Mouse (Mus musculus) kidney, embryonic 16.5 days (tissue): ENCODE results near the gene Znrf1. TPM values are rescaled to one million over a fixed set of nuclear protein-coding genes. Genes with fewer than 3 reads are reported as not detected.

Source experiments
- ATAC-seq: fragments of 200-750 bp; cut with Nextera tagmentation; 2 replicates; pipeline ENCODE4 v1.8.0; 2017; ENCODE audit warnings: moderate TSS enrichment; ENCODE audit not compliant: low FRiP score, low TSS enrichment
- H3K27ac ChIP-seq: fragments of 300-500 bp; sonication (generic); 2 replicates; pipeline ENCODE4 v1.5.1; 2014; ENCODE audit warnings: low read length
- H3K27me3 ChIP-seq: fragments of 300-500 bp; sonication (generic); 2 replicates; pipeline ENCODE4 v1.6.1; 2014; ENCODE audit warnings: low read length, control low read depth, mixed read lengths; ENCODE audit not compliant: insufficient read depth
- H3K36me3 ChIP-seq: fragments of 300-500 bp; sonication (generic); 2 replicates; pipeline ENCODE4 v1.6.1; 2014; ENCODE audit warnings: low read length, control low read depth, mixed read lengths; ENCODE audit not compliant: insufficient read depth
- H3K4me1 ChIP-seq: fragments of 300-500 bp; sonication (generic); 2 replicates; pipeline ENCODE4 v1.6.1; 2014; ENCODE audit warnings: low read length, control low read depth, mixed read lengths; ENCODE audit not compliant: insufficient read depth
- H3K4me2 ChIP-seq: fragments of 300-500 bp; sonication (generic); replicated peaks from 2 replicates; pipeline ENCODE4 v1.6.1; 2014; ENCODE audit warnings: low read depth, low read length
- H3K4me3 ChIP-seq: fragments of 300-500 bp; sonication (generic); 2 replicates; pipeline ENCODE4 v1.5.1; 2014; ENCODE audit warnings: mild to moderate bottlenecking, low read length
- H3K9ac ChIP-seq: fragments of 300-500 bp; sonication (generic); replicated peaks from 2 replicates; pipeline ENCODE4 v1.6.1; 2014; ENCODE audit warnings: low read length
- H3K9me3 ChIP-seq: fragments of 300-500 bp; sonication (generic); 2 replicates; pipeline ENCODE4 v1.6.1; 2016; ENCODE audit warnings: low read length, control low read depth
- WGBS: fragments of 180-500 bp; shearing (Covaris S2); extraction: QIAGEN DNeasy Blood & Tissue Kit; methylation state at CpG from one replicate; pipeline ENCODE4 v1.1.7; 2014; 5-methylcytosine and 5-hydroxymethylcytosine counted together
- polyA plus RNA-seq: library from polyadenylated mRNA; unstranded; fragments of >200 nt; fragmentation: Nextera tagmentation; extraction: Ambion mirVana; gene quantifications from 2 replicates; pipeline ENCODE4 v1.2.1, GENCODE M21; 2015

Gene Znrf1
- polyA plus RNA-seq, 1 experiment from 2014 or later, result 19.9 TPM

- H3K9ac ChIP-seq, result no peak overlapping the region
- no peaks in the 10 kb centered on the region for H3K27me3 ChIP-seq
- no peak for ATAC-seq
- 70% methylated on average over 3 of the region's 3 CpGs for WGBS
- no peak overlapping the region for H3K4me2 ChIP-seq
- peaks cover 19% of the 10 kb centered on the region for H3K4me1 ChIP-seq
- no peak overlapping the region for H3K27ac ChIP-seq
- no peaks in the 10 kb centered on the region for H3K9me3 ChIP-seq
- no peak overlapping the region for H3K4me3 ChIP-seq
- H3K36me3 ChIP-seq, result no peaks in the 10 kb centered on the region
Observed at GRCm38 (mm10) chr8:111590214-111590613, 54.3 kb downstream of the Znrf1 start.

GRCm38 (mm10) chr8:111591176-111591575, 55.3 kb downstream of the Znrf1 start:
- H3K27me3 ChIP-seq, result no peaks in the 10 kb centered on the region
- no peak for ATAC-seq

DNA sequence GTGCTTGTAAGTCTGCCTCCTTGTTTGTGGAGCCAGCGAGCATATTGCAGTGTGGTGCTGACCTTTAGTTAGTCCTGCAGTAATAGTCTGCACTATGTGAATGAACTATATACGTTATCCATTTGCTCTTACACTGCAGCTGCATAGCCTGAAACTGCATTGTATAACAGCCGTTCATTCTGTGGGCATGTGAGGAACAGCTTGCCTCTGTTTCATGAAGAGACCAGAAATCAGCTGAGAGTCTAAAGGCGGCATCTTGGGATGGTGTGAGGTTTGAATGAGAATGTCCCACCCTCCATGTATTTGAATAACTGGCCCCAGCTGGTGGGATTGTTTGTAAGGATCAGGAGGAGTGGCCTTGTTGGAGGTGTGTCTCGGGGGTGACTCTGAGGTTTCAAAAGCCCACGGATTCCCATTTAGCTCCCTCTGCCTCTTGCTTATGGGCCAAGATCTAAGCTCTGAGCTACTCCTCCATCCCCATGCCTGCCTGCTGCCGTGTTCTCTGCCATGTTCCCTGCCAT, 56.6 kb downstream of the Znrf1 start:
- H3K4me1 ChIP-seq, result peaks cover 42% of the 10 kb centered on the region
- ATAC-seq, result no peak
- H3K27ac ChIP-seq, result no peak overlapping the region
- no peaks in the 10 kb centered on the region for H3K9me3 ChIP-seq
- 78% methylated on average over 7 of the region's 7 CpGs for WGBS
- no peaks in the 10 kb centered on the region for H3K36me3 ChIP-seq
- no peak overlapping the region for H3K9ac ChIP-seq
- no peaks in the 10 kb centered on the region for H3K27me3 ChIP-seq
- no peak overlapping the region for H3K4me3 ChIP-seq
- no peak overlapping the region for H3K4me2 ChIP-seq

More at GRCm38 (mm10) chr8:111591176-111591575, 55.3 kb downstream of the Znrf1 start:
- Histone ChIP-seq H3K4me3 (no peak overlapping the region), H3K9me3 (no peaks in the 10 kb centered on the region), H3K9ac (no peak overlapping the region), H3K27ac (no peak overlapping the region), H3K4me2 (no peak overlapping the region), H3K4me1 (peaks cover 29% of the 10 kb centered on the region), H3K36me3 (no peaks in the 10 kb centered on the region)

- Histone ChIP-seq H3K9ac (no peak overlapping the region), H3K36me3 (no peaks in the 10 kb centered on the region), H3K4me2 (no peak overlapping the region), H3K27me3 (no peaks in the 10 kb centered on the region), H3K27ac (no peak overlapping the region), H3K9me3 (no peaks in the 10 kb centered on the region), H3K4me3 (no peak overlapping the region), H3K4me1 (peaks cover 48% of the 10 kb centered on the region)
- no peak for ATAC-seq
- WGBS, result 81% methylated on average over 3 of the region's 3 CpGs
Observed at GRCm38 (mm10) chr8:111594044-111594840, 58.3 kb downstream of the Znrf1 start.

- peak overlapping the region; percentile 92; the same call in 1 of the 2 replicates for H3K27ac ChIP-seq
- no peak for ATAC-seq
- H3K4me2 ChIP-seq, result no peak overlapping the region
- 92% methylated on average over 2 of the region's 2 CpGs for WGBS
- no peaks in the 10 kb centered on the region for H3K36me3 ChIP-seq
- H3K4me1 ChIP-seq, result peaks cover 54% of the 10 kb centered on the region
- H3K27me3 ChIP-seq, result no peaks in the 10 kb centered on the region
- no peaks in the 10 kb centered on the region for H3K9me3 ChIP-seq
- no peak overlapping the region for H3K9ac ChIP-seq
- H3K4me3 ChIP-seq, result no peak overlapping the region
Observed at GRCm38 (mm10) chr8:111594951-111595350, 59.1 kb downstream of the Znrf1 start.

DNA sequence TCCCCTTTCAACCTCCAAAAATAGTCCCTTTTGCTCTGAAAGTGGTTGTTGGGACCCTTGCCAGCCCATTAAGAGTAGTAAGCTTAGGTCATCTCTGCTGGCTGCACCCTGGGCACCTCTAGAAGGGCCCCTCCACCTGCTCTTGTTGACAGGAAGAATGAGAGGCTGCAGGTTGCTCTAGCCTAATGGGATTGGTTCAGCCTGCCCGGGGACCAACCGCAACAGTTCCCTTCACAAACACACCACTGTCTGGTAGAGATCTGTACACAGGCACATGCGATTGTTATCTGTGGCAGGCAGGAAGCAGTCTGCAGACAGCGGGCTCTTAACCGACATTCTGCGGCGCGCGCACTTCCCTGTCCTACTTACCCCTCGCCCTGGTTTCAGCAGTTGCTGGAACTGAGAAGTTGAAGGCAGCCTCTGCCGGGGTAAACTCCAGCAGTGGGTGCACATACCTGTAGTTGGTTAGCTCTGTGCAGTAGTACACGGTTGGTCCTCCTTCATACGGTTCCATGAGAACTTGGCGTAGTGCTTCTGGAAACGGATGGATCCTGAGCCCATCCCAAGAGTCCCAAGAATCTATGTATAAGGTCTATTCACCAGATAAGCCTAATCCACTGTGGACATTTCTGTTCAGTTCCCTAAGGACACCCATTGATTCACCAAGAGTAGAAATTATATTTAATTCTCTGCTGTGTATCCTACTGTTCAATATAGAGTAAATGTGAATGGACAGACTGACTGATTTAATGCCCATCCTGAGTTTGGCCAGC, 60.0 kb downstream of the Znrf1 start:
- 72% methylated on average over 15 of the region's 15 CpGs for WGBS
- no peaks in the 10 kb centered on the region for H3K36me3 ChIP-seq
- H3K4me2 ChIP-seq, result peak overlapping the region; percentile 7; the same call in 1 of the 2 replicates
- peak overlapping the region; percentile 92 for H3K27ac ChIP-seq
- H3K9me3 ChIP-seq, result no peaks in the 10 kb centered on the region
- H3K4me1 ChIP-seq, result peaks cover 58% of the 10 kb centered on the region
- H3K4me3 ChIP-seq, result no peak overlapping the region
- peak; percentile 69 for ATAC-seq
- no peaks in the 10 kb centered on the region for H3K27me3 ChIP-seq
- H3K9ac ChIP-seq, result no peak overlapping the region

DNA sequence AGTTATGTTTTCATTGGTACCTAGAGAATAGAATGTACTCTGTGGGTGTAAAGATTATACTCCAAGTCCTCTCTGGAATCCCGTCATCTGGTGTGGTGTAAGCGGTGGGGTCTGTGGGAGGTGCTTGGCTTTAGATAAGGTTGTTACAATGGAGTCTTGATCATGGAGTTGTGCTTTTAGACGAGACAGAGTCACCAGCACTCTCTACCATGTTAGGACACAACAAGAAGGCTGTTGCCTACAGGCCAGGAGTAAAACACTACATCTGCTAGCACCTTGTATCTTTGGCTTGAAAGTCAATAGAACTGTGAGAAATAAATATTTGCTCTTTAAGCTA, 60.6 kb downstream of the Znrf1 start:
- Histone ChIP-seq H3K9me3 (no peaks in the 10 kb centered on the region), H3K4me1 (peaks cover 58% of the 10 kb centered on the region), H3K27me3 (no peaks in the 10 kb centered on the region), H3K4me3 (no peak overlapping the region), H3K4me2 (no peak overlapping the region), H3K9ac (no peak overlapping the region), H3K27ac (peak overlapping the region; percentile 92), H3K36me3 (no peaks in the 10 kb centered on the region)
- WGBS, result 45% methylated on average over 3 of the region's 3 CpGs
- no peak for ATAC-seq

- Histone ChIP-seq H3K4me2 (0 out of 2 replicates have a peak overlapping the region, but pooled peaks have one; percentile 9), H3K27ac (peak overlapping the region; percentile 92), H3K9ac (no peak overlapping the region), H3K4me1 (peaks cover 58% of the 10 kb centered on the region), H3K4me3 (no peak overlapping the region), H3K36me3 (no peaks in the 10 kb centered on the region), H3K9me3 (no peaks in the 10 kb centered on the region), H3K27me3 (no peaks in the 10 kb centered on the region)
- ATAC-seq, result peak; percentile 88
- 4% methylated on average over 1 of the region's 1 CpGs for WGBS
Observed at GRCm38 (mm10) chr8:111597310-111597709, 61.4 kb downstream of the Znrf1 start.

DNA sequence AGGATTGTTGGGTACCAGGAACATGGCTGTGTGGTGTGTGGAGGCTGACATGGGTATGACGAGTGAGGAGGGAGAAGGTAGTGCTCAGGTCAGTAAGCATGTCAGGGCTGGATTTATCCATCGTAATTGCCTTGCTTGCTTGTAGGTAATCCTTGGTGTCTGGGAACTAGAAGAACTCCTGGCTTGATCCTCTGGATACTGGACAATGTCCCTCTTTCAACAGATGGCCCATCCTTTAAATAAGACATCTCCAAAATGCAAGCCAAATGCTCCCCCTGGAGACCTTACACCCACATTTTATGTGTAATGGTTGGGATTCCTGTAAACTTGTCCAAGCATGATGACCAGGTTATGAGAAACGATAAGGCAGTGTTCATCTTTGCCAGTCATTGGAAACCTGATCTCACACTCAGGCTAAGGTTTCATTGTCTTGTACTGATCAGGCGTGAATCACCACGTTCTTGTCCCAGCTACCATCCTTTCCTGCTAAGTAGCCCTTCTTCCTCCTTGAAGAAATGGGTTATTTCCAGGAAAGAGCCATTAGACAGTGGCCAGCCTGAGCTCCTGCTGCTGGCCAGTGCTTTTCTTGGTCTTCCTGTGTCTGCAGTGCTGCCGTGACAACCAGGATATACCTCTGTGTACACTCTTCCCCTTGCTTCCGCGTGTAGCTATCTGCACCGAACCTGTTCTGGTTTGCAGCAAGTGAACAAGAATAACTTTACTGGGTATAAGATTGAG, 64.0 kb downstream of the Znrf1 start:
- Histone ChIP-seq H3K4me2 (no peak overlapping the region), H3K9ac (no peak overlapping the region), H3K9me3 (no peaks in the 10 kb centered on the region), H3K4me1 (peaks cover 39% of the 10 kb centered on the region), H3K27ac (no peak overlapping the region), H3K4me3 (no peak overlapping the region), H3K27me3 (no peaks in the 10 kb centered on the region), H3K36me3 (no peaks in the 10 kb centered on the region)
- WGBS, result 60% methylated on average over 9 of the region's 9 CpGs
- ATAC-seq, result no peak
